Mouse (Mus musculus) embryo, embryonic 10 days (tissue): ENCODE measurements around the gene Sf3b5.
"Not testable (repeated sequence)": the region's sequence is repeated elsewhere in the genome, so short reads cannot be mapped to it uniquely, and the experiment has no call there.

Source experiments
- DNase-seq: peaks from one replicate; pipeline ENCODE4 v3.0.0-alpha.2; 2015; ENCODE audit warnings: low spot score

Sf3b5 gene

GRCm38 (mm10) chr10:13007876-13008736, 3.0 kb downstream of the Sf3b5 start:
- DNase-seq = peak; percentile 99

- DNase-seq = peak; percentile 11
Observed at GRCm38 (mm10) chr10:13008737-13009121, 3.6 kb downstream of the Sf3b5 start.

- DNase-seq = no peak
Observed at GRCm38 (mm10) chr10:13014026-13014425, 8.9 kb downstream of the Sf3b5 start.

GRCm38 (mm10) chr10:13016573-13016972, 11.4 kb downstream of the Sf3b5 start:
- DNase-seq = peak; percentile 84

GRCm38 (mm10) chr10:13018510-13018909, 13.4 kb downstream of the Sf3b5 start:
- peak; percentile 66 for DNase-seq

- no peak for DNase-seq
Observed at GRCm38 (mm10) chr10:13019026-13019425, 13.9 kb downstream of the Sf3b5 start.

DNA sequence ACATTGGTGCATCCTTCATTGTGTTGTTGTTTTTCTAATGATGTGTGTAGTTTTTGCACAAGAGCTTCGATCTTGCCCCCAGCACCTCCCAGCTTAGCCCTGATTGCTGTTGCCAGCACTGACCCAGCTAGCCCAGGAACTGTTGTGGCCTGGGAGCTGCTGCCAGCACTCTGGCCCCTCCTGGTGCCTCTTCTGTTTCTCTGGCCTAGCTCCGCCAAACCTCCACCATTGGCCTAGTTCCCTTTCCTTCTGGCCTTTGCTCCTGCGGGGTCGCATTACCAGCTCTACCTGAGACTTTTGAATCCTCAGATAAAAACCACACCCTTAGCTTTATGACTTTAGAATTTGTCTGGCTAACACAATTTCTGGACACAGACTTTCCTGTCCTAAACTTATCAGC, 17.0 kb downstream of the Sf3b5 start:
- no peak for DNase-seq

DNA sequence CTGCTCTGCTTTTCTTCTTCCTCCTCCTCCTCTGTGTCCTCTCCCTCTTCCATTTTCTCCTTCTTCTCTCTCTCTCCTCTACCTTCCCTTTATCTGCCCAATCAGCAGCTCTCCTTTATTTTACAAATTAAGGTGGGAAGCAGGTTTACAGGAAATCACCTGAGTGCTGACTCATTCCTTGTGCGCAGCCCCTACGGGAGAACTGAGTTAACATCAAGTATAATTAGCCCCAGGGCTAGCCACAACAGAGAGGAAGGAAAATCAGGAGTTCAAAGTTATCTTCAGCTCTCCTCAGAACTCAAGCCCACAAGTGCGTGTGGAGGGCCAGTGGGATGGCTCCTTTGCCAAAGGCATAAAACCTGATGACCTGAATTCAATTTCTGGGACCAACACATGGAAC, 18.8 kb downstream of the Sf3b5 start:
- DNase-seq = not testable (repeated sequence)

DNA sequence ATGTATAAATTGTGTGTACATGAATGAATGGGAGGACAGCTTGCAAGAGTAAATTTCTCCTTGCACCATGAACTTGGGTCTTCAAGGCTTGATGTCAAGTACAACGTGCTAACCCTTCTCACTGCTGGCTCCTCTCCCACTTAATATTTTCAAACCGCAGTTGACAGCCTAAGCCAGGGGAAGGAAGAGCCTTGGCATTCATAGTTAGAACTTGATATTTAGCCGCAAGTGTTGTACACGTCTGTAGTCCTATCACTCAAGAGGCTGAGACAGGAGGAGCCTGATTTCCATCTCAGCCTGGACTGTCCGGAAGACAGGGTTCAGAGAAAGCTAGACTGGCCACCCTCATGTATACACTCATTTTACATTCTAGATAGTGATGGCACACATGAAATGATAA, 22.6 kb downstream of the Sf3b5 start:
- no peak for DNase-seq

DNA sequence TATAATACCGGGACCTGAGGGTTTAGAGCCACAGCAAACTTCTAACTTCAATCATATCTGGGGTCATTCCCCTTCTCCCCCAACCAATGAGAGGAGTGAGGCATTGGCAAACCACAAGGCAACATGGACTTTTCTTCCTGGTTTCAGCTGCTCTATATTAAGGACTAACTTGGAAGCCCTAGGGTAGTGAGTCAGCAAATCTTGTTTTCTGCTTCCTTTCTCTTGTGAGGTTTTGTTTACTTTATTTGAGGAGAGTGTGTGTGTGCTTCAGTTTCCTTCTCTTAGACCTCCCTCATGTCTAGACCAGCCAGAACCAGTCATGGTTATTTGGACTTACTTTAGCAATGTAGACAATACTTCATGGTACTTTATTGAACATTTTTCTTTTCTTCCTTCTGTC, 23.1 kb downstream of the Sf3b5 start:
- no peak for DNase-seq

GRCm38 (mm10) chr10:13029416-13029815, 24.3 kb downstream of the Sf3b5 start:
- no peak for DNase-seq

- DNase-seq = no peak
Observed at GRCm38 (mm10) chr10:13035270-13035669, 30.1 kb downstream of the Sf3b5 start.

DNA sequence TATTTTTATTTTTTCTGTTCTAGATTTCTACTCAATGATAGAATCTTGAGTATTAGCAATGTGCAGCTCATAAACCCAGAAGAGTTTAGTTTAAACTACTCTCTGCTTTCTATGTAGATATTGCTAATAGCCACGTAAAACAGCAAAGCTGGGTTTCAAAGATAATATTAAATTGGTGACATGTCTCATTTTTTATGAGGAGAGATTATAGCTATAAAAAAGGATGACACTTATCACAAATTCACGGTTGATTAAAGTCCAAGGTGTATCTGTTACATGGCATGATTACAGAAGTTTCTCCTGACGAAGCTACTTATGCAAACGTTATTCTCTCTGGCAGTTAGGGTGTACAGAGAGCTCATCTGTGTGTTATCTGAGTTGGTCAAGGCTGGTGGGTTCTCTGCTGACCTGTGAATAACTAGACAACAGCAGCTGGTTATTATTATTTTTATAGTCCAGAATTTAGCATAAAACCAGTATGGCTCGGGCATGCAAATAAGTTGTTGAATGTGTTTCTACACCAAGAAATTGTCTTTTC, 34.6 kb downstream of the Sf3b5 start:
- DNase-seq = no peak

DNA sequence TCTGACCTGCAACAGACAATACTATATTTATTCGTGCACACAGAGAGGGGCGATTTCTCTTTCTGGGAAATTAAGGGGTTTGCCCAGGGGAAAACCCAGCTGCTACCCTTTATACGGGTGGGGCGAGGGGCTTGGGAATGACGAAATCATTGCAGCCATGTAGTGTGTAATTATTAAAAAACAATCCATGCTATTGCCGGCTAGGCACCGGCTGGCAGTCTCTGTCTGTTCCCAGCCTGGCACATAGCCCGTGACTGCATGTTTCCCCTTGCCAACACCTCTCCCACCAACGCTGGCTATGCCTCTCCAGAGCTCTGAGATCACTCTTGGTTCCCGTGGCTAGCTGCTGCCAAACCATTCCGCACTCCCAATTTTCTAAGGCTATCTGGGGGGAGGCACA, 39.5 kb downstream of the Sf3b5 start:
- no peak for DNase-seq

GRCm38 (mm10) chr10:13047816-13048215, 42.7 kb downstream of the Sf3b5 start:
- DNase-seq = no peak

DNA sequence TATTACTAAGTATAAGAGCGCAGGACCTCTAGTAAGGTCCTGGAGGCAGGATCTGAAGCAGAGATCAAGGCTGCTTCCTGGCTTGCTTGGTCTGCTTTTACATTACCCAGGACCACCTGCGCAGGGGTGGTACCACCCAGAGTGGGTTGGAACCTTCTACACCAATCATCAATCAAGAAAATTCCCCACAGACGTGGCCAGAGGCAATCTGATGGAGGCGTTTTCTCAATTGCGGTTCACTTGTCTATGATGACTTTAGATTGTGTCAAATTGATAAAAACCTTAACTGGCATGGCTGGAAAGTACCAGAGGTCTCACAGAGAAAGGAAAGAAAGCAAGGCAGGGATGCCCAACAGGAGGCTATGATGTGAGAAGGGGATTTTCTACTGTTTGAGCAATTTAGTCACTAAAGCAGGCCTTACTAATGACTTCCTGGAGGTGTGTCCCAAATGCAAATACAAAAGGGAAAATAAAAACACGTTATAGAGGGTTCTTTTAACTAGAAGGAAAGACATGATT, 51.8 kb downstream of the Sf3b5 start:
- no peak for DNase-seq
